Mouse (Mus musculus) layer of hippocampus, adult 9-11 months (tissue): ENCODE measurements around the gene Gm44805.

Experiments
- DNase-seq: peaks from one replicate; pipeline ENCODE4 v3.0.0; 2022

Gm44805 gene

GRCm38 (mm10) chr7:19676662-19677061 is 4.6 kb downstream of the Gm44805 start:
- no peak for DNase-seq

DNA sequence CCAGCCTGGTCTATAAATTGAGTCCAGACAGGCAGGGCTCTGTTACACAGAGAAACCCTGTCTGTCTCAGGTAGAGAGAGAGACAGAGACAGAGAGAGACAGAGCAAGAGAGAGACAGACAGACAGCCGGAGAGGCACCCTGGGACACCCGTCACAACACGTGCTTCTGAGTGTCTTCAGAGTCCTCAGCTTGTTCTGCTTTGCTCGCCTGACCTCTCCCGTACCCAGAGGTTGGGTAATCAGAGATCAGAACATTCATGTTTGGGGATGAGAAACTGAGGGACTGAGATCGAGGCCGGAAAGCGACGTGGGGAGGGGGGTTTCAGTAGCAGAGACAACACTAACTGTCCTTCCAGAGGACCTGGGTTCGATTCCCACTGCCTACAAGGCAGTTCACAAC is 5.4 kb downstream of the Gm44805 start:
- DNase-seq = no peak

DNA sequence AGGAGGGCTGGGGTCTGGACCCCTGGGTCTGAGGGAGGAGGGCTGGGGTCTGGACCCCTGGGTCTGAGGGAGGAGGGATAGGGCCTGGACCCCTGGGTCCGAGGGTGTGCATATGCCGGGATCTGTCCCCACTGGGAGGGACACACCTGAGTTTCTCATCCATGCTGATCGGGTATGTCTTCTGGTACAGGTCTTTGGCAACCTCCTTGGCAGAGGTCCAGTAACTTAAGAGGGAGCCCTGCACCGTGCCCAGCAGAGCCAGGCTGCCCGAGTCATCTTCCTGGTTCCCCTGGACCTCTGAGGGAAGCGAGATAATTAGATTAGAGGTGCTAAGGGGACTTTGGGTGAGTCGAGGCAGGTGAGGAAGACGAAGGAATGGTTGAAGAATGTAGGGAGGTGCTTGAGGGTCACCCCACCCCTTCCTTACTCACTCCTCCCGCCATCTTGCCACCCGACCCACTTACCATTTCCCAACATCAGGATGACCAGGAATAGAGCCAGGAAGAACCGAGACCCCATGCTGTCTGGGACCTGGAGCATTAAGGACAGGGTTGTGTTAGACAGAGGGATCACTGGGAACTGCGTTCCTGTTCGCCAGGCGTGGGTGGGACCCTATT is 8.0 kb downstream of the Gm44805 start:
- no peak for DNase-seq

GRCm38 (mm10) chr7:19671511-19671910 is 9.7 kb downstream of the Gm44805 start:
- no peak for DNase-seq

GRCm38 (mm10) chr7:19668947-19669721 is 12.1 kb downstream of the Gm44805 start:
- DNase-seq = peak; percentile 95

DNA sequence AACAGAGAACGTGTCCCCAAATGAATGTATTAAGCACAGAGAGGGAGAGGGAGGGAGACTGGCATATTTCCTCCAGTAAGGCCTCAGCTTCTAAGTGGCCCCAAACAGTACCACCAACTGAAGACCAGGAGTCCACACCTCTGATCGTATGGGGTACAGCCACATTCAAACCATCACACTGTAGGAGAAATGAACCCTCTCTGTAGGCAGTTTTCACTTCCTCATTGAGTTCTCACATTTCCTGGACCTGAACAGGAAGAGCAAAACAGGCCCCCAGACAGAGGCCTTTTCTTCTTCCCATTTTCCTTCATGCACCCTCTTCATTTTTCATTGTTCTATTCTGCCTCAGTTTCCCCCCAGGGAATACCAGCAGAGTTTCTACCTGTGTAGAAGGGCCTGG is 13.8 kb downstream of the Gm44805 start:
- no peak for DNase-seq

- DNase-seq = no peak
Measured at GRCm38 (mm10) chr7:19666750-19667149, 14.5 kb downstream of the Gm44805 start.

- DNase-seq = peak; percentile 97
Measured at GRCm38 (mm10) chr7:19664955-19665841, 16.0 kb downstream of the Gm44805 start, which contains the start of gene Clptm1. TSS of gene Clptm1 (minus strand) at chr7:19665033.

DNA sequence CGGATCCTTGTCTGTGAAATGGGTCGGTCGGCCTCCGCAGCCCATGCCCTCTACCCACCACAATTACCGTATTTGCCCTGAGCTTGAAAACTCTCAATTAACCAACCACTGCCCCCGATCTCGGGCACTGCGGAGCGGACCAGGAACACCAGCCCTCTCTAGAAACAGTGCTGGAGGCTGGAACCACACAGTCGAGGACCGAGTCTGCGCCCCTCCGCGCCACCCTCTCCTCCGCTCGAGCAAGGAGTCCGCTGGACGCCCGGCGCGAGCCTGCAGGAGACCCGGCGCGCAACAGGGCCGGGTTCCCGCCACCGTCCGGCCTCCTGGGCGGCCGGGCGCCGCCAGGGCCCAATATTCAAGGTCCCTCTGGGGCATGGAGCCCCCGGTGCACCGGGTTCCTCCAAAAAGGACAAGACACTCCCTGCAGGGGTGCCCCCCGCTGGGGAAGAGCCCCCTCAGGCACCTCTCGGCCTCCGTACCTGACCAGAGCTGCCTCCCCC is 16.7 kb downstream of the Gm44805 start:
- DNase-seq = no peak

- no peak for DNase-seq
Measured at GRCm38 (mm10) chr7:19663940-19664339, 17.3 kb downstream of the Gm44805 start.

DNA sequence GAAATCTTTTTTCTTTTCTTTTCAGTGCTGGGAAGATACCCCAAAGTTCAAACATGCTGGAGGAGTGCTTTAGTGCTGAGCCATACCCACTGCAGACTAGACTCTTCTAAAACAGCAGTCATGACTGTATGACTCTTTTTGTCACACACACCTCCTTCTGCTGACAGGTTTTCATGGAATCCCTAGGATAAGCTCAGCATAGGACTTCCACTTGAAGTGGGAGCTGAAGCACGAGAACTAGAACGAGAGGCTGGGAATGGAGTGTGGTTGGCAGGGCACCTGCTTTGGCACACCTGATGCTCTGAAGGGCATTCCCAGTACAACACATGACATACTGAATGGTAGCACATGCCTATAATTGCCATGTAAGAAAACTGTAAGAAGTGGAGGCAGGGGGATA is 28.6 kb downstream of the Gm44805 start:
- no peak for DNase-seq

GRCm38 (mm10) chr7:19651063-19651786 is 30.0 kb downstream of the Gm44805 start:
- no peak for DNase-seq

GRCm38 (mm10) chr7:19641223-19641622 is 40.0 kb downstream of the Gm44805 start:
- DNase-seq = no peak

GRCm38 (mm10) chr7:19635074-19635827 is 46.0 kb downstream of the Gm44805 start:
- no peak for DNase-seq

DNA sequence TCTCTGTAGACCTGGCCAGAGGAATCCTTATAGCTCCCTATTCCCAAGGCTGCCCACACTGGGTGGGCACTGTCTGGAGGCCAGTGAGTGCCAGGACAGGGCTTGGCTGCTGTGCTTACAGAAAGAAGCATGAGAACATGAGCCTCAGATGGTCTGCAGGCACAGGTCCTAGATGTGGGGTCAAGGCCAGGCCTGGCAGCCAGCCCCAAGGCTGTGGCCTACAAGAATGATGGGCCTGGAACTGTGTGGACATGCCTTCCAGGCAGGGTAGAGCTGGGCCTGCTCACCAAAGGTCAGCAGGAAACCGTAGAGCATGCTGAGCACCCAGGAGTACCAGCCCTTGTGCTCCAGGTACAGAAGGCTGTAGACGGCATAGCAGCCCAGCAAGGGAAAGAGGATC is 46.6 kb downstream of the Gm44805 start:
- no peak for DNase-seq

- no peak for DNase-seq
Measured at GRCm38 (mm10) chr7:19633855-19634254, 47.4 kb downstream of the Gm44805 start.

DNA sequence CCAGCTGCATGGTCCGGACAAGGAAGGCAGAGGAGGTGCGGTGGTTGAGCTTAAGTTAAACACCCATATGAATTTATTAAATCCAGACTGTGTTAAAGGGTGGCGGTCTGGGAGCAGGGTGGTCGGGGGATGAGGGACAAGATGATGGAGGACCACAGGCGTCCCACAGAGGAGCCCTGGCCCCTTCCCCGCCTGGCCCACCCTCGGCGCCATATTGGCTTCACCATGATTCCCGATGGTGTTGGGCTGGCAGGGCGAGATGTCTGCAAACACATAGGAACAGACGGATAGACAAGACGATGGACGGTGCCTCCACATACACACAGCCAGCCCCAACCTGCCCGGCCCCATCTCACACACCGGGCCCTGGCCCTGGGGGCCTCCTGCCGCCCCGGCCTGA is 48.0 kb downstream of the Gm44805 start:
- no peak for DNase-seq

- no peak for DNase-seq
Measured at GRCm38 (mm10) chr7:19632720-19633119, 48.5 kb downstream of the Gm44805 start.

- DNase-seq = no peak
Measured at GRCm38 (mm10) chr7:19632275-19632674, 48.9 kb downstream of the Gm44805 start.

- DNase-seq = peak; percentile 90
Measured at GRCm38 (mm10) chr7:19629361-19629734, 51.9 kb downstream of the Gm44805 start, which contains the start of gene Relb. TSS of gene Relb (minus strand) at chr7:19629438.

- DNase-seq = peak; percentile 97
Measured at GRCm38 (mm10) chr7:19628536-19629360, 52.5 kb downstream of the Gm44805 start.
